Mouse (Mus musculus): ENCODE measurements at regions not wholly inside any gene's neighbourhood (a gene's known extent, or its start where the extent isn't known, plus 50 kb on each side); places are given as distances from the start of the nearest gene placed in this dataset.
"Not testable (repeated sequence)": the region's sequence is repeated elsewhere in the genome, so short reads cannot be mapped to it uniquely, and the experiment has no call there.

DNA sequence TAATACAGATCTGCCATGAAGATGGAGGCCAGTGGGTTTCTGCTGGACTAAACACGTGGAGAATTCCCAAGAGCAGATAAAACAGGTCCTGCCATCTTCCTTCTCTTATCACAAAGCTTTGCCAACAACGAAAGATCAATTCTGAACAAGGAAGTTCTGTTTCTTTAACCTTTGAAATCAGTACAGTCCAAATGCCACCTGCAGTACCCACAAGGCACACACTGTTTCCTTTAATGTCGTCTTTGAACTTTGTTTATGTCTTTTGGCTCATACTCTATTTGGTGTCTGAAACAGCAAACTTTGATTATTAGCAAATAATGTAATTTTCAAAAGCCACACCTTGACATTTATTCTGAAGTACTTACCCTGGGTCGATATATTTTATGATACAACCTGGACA, 536.5 kb downstream of the Bckdhb start:
- DNase-seq (ENCODE audit: low read depth, low spot score) = no peak

DNA sequence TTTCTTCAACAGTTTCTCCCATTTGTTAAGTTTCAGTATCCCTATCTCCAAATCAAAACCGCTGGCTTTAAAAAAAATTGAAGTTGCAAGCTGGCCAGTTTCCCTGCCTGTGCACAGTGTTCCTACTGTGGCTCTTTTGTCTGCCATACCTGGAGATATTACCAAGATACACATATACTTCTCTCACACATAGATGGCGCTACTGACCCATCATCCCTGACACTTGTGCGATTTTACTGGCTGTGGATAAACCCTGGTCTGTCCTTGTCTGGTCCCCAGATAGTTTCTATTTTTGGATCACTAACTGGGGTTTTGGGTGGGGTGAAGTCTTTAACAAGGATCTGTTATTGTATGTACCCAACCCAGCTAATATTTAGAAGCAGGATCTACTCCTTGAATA, 541.8 kb downstream of the Bckdhb start:
- peak; percentile 12 for DNase-seq (ENCODE audit: low read depth, low spot score)

DNA sequence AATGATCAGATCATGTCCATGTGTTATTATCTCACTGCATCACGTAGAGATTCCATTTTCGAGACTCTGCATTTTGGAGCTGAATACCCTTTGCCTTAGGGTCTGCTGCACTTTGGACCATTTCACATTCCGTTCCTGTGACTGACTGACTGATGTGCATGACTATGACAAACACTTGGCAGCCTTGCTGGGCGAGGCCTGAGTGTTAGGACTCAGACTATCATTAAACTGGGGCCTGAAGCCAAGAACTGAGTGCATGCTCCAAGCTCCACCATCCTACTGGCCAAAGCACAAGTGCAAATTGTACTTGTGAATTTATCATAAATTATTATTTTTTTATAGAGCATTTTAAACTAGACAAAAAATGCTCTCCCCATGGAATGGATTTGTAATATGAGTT, 547.8 kb downstream of the Bckdhb start:
- DNase-seq (ENCODE audit: low read depth, low spot score) = no peak

DNA sequence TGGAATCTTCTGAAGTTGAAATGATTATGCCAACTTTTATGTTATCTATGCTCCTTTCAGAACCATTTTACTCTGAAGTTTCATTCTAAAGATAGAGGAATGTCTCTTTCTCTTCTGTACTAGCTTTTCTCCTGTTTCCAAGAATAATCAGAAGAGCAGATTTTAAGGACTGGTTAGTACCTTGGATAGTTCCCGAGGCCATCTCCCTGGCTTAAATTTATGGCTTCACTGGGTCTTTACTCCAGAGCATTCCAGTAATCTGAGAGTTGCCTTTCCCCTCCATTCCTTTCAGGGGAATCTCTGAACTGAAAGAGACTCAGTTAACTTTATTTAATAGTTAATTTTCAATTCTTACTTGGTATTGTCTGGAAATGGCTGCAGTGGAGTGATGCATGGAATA, 551.0 kb downstream of the Bckdhb start:
- DNase-seq (ENCODE audit: low read depth, low spot score) = no peak

DNA sequence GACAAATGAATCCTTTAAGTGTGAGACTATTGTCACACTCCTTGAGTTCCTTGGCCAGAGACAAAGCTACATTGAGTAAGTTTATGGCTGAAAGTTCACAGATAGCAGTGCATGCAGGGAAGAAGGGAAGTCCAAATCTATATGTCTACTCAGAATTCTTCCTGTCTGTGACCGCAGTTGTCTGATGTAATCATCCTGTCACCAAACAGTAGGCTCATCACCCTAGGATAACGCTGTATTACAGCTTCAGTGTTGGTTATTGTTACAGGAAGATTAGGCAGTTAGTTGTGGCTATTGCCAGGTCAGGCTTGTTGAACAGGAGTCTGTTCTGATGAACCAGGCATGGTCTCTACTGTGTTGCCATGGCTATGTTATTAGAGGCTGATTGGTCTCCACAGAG, 574.6 kb downstream of the Bckdhb start:
- DNase-seq (ENCODE audit: low read depth, low spot score) = no peak

DNA sequence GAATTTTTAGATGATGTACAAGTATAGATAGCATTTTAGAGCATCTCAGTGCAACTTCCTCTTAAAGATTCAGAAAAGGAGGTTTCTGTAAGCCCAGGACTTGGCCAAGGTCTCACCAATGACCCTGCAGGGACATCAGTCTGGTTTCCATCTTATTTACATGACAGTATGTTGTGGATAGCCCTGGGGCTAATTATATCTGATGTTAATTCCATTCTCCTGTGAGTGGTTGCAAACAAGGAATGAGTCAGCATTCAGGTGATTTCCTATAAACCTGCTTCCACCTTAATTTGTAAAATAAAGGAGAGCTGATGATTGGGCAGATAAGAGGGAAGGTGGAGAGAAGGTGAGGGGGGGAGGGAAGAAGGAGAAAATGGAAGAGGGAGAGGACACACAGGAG, 578.0 kb downstream of the Bckdhb start:
- DNase-seq (ENCODE audit: low read depth, low spot score) = not testable (repeated sequence)

DNA sequence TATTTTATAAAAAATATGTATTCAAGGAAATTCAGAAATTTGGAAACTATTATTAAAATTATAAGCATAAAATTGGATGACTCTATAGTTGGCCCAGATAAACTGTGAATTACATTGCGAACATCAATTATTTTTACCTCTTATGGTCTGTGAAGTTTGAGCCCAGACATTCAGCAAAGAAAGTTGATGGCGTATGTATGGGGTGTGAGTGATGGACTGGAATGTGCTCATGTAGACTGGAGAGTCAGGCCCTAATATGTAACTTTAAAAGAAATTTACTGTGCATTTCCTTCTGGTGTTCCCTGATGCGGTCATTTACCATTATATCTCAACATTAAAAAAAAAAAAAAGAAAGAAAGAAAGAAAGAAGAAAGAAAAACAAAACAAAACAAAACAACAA, 592.1 kb downstream of the Bckdhb start:
- no peak for DNase-seq (ENCODE audit: low read depth, low spot score)

DNA sequence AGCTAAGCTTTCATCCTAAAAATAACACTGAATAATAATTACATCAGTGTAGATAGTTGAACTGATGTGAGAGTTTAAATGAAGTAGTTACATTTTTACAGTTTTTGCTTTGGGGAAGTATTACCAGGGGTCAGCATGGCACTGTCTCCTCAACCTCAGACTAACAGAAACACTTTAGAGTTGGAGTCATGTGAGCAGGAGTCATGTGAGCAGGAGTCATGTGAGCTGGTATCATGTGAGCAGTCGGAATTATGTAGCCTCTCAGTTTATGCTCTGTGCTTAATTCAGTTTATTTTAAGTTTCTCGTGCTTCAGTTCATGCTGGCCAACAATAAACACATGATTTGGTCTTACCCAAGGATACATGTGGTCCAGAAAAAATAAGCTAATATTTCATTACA, 620.5 kb downstream of the Bckdhb start:
- peak; percentile 2 for DNase-seq (ENCODE audit: low read depth, low spot score)

DNA sequence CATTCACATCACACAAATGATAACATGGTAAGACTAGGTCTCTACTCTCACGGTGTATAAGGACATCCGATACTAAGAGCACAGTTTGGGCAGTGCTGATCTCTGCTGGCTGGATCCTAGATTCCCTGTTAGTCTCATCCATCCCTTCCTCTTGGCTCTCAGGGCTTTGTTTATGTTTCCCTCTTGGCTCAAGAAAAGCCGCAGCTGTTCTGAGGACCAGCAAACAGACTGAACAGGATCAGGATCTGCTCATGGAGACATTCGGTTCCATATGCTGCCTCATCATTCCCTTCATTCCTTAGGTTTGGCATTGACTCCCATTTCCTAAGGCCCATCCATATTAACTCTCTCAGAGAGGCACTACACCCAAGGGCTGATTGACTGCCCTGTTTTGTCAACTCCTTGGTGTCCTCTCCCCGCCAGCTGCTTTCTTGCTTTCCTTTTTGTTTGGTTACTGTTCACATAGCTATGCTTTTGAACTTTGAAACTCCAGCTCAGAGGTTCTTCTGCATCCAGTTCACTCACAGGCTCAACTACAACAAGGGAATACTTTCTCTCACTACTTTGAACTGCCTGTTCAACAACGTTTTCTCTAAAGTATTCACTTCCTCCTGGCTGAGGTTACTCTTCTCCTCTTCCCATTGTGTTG, 623.2 kb downstream of the Bckdhb start:
- DNase-seq (ENCODE audit: low read depth, low spot score) = no peak

DNA sequence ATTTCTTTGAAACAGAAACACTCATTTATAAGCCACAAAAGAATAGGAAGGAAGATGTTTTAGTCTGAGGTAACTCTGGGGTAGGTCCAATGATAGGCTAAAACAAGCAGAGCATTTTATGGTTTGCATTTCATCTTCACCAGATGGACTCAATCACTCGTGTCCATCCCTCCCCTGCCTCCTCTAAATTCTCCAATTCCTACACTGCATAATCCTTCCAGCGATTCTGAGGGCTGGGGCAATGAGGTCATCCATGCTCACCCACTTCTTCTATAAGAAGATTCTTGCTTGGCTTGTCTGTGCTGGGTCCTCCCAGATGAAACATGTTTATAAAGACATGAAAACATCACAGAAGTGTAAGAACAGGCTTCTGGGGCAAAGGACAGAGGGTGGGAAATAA, 630.3 kb downstream of the Bckdhb start:
- no peak for DNase-seq (ENCODE audit: low read depth, low spot score)

DNA sequence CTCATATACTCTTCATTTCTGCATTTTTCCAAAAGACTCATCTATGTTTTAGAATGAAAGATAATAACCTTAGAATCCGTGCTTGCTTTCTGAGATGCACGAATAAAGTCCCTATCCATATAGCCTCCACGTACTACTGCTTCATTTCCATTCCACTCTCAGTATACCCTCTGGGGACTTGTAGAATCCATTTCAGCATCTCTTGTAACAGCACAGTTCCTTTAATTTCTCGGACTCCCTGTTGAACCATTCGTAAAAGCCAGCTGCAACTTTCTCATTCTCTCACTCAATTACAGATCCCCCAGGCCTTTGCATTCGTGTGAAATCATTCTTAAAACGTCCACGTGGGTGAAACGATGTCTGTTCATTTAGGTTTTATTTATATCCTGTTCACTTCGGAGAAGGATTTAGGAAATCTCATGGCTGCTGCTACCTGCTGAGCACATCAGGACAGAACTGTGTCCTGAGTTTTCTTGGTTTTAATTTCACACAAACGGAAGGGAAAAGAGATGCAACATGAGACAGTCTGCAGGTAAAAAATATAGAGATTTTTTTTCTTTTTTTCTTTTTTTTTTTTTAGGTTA, 631.4 kb downstream of the Bckdhb start:
- DNase-seq (ENCODE audit: low read depth, low spot score) = no peak

DNA sequence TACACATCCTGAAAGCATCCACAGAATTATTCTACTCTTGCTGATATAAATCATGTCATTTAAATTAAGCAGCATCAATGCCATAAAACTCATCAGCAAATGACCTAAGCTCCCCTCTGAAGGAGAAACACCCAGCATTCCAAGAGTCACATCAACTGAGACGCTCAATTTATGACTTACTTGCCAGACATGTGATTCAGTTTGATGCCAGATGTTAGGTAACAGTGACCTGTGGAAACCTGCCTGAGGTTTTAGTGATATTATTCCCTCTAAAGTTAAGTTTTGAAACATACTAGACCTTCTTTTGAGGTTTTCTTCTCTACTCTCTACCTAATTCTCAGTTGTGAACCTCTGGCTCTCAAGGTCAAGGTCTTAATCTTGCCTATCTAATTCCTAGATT, 633.4 kb downstream of the Bckdhb start:
- no peak for DNase-seq (ENCODE audit: low read depth, low spot score)

DNA sequence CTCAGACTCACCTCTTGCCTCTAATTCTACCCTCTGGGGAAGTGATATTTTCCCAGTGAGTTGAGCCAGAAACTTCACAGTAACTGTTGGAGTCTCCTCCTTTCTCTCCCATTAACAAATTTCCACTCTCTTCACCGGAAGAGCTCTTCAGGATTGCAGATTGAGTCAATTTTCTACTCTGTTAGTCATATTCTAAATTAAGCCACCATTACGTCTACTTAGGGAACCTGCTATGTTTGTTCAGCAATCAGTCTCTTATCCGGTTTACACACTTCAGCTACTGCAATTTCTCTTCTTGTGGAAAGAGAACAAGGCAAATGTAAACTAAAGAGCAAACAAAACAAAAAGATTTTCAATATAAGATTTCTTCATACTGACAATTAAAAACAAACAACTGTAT, 644.6 kb downstream of the Bckdhb start:
- no peak for DNase-seq (ENCODE audit: low read depth, low spot score)

DNA sequence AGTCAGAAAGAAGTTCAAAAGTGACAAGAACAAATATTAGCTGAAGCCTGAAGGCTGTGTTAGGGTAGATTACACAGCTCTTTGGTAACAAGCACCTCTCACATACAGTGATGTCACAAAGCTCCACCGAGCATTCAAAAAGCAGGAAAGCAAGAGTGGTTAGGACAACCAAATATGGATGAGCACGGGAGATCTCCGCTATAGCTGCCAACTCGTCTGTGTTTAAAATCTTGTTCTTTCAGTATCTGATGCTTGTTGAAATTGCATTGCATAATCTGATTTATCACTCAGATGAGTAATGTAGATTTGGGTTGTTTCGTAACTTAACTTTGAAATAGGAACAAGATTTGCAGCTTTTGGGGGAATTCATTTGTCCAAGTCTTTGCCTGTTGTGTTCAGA, 652.8 kb downstream of the Bckdhb start:
- no peak for DNase-seq (ENCODE audit: low read depth, low spot score)

DNA sequence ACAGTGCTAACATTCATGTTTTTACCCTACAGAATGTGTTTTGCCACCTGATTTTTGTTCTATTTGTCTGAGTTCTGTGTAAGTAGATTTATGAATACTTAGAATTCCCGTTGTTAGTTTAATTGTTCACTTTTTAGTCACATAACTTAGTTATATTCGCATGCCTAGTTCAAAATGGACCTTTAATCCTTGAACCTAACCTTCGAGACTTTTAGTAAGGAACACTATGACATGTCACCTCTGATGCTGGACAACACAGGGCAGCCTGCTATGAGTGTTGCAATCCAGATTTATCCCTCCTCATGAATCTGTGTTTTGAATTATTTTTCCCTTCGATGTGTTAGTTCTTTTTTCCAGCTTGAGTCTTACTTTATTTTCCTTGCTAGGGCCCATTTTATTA, 662.8 kb downstream of the Bckdhb start:
- DNase-seq (ENCODE audit: low read depth, low spot score) = no peak

DNA sequence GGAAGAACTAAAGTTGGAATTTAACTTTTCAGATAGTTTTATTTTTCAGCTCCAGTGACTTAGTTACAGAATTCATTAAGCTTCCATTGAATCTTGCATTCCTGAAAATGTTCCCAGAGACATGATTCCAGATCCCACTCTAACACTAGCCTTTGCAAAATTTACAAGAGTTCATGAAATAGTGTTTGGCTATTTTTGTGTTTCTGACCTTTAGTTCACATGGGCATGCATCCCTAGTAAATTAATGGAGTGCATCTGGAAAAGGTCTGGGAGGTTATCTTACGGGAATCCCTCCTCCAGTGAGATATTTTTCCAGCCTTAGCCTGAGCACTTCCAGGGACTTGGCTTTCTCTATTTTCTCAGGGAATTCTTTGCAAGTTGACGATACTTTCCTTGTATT, 669.8 kb downstream of the Bckdhb start:
- DNase-seq (ENCODE audit: low read depth, low spot score) = no peak

All from A20 (cell line).